In the genomic region with DNA sequence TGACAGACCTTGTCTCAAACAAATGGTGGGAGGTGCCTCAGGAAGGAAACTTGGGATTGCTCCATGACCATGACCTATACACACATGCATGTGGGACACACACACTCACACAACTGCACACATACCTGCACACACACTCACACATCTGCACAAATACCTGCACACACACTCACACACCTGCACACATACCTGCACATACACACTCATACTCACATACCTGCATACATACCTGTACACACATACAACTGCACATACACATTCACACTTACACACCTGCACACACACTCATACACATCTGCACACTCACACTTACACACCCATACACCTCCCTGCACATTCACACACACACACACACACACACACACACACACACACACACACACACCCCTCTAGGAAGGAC, we compare ENCODE assay signal across 30 mouse cellular contexts. TPM values are rescaled to one million over a fixed set of nuclear protein-coding genes. Genes with fewer than 3 reads are reported as not detected.
DNase-seq lines count a peak whose midpoint lies in the region; ATAC-seq and TF ChIP-seq lines count a peak whose summit lies in the region.
"Had no signal": no experiment of that assay in that cellular context is flagged by ENCODE, and none has a peak within 500 bp of the region (broad histone marks: within the 10 kb centered on the region; RNA-seq: fewer than 3 reads in every experiment).

No protein-coding gene starts in this region.

- H3K4me1 ChIP-seq in heart, adult 2 months (ENCODE audit: control insufficient read depth, insufficient read depth, low read length), result no peaks in the 10 kb centered on the region
- H3K4me1 ChIP-seq in megakaryocyte, embryonic 14.5 days, result no peaks in the 10 kb centered on the region
- H3K4me1 ChIP-seq in midbrain, embryonic 14.5 days (ENCODE audit: control insufficient read depth, insufficient read depth, low read length), result no peaks in the 10 kb centered on the region
- H3K4me1 ChIP-seq in midbrain, embryonic 16.5 days (ENCODE audit: control insufficient read depth, insufficient read depth, low read length), result no peaks in the 10 kb centered on the region
- no peaks in the 10 kb centered on the region for H3K4me1 ChIP-seq in neural tube, embryonic 14.5 days (ENCODE audit: control insufficient read depth, insufficient read depth, low read length)
- no peaks in the 10 kb centered on the region for H3K4me1 ChIP-seq in neural tube, embryonic 15.5 days
- H3K4me1 ChIP-seq: embryonic facial prominence, embryonic 12.5 days; embryonic facial prominence, embryonic 15.5 days; forebrain, embryonic 13.5 days; heart, embryonic 12.5 days had no signal

- no peak for TF ChIP-seq POLR2A in heart, adult 2 months (IDR thresholded peaks at IDR 0.05; ENCODE audit: insufficient read depth, low read depth, low read length)

- intact Hi-C loops in heart, adult 2 months (cut with DNase I), result no loop called here

- TF ChIP-seq EP300 in heart, adult 2 months (IDR thresholded peaks at IDR 0.05; ENCODE audit: insufficient read depth, low read depth, low read length), result no peak

- no peaks in the 10 kb centered on the region for H3K27me3 ChIP-seq in heart, adult 2 months (ENCODE audit: control insufficient read depth, insufficient read depth, low read length)
- H3K27me3 ChIP-seq in megakaryocyte, embryonic 14.5 days (replicated peaks), result no peaks in the 10 kb centered on the region
- H3K27me3 ChIP-seq in midbrain, embryonic 14.5 days (ENCODE audit: control insufficient read depth, insufficient read depth, low read length), result no peaks in the 10 kb centered on the region
- H3K27me3 ChIP-seq in midbrain, embryonic 16.5 days (ENCODE audit: control insufficient read depth, insufficient read depth, low read depth, low read length), result no peaks in the 10 kb centered on the region
- no peaks in the 10 kb centered on the region for H3K27me3 ChIP-seq in neural tube, embryonic 14.5 days (ENCODE audit: control insufficient read depth, insufficient read depth, low read length)
- H3K27me3 ChIP-seq in neural tube, embryonic 15.5 days (replicated peaks), result no peaks in the 10 kb centered on the region
- H3K27me3 ChIP-seq: CH12.LX; embryonic facial prominence, embryonic 12.5 days; embryonic facial prominence, embryonic 15.5 days; forebrain, embryonic 13.5 days; heart, embryonic 12.5 days; heart, embryonic 15.5 days had no signal

- ATAC-seq in megakaryocyte, adult 5-6 weeks (ENCODE audit: poor library complexity, severe bottlenecking), result no peak
- ATAC-seq in midbrain, embryonic 14.5 days (ENCODE audit: low FRiP score, low TSS enrichment), result 0 out of 2 replicates have a peak, but pooled peaks have one; percentile 17
- no peak for ATAC-seq in midbrain, embryonic 16.5 days
- ATAC-seq in neural tube, embryonic 14.5 days (ENCODE audit: low read depth), result 0 out of 2 replicates have a peak, but pooled peaks have one; percentile 24
- ATAC-seq in neural tube, embryonic 15.5 days (ENCODE audit: low FRiP score), result no peak
- ATAC-seq: forebrain, embryonic 13.5 days; forebrain, embryonic 16.5 days; hindbrain, embryonic 16.5 days had no signal

- H3K4me3 ChIP-seq in heart, adult 2 months, result no peak overlapping the region
- peak overlapping the region; percentile 18 for H3K4me3 ChIP-seq in megakaryocyte, embryonic 14.5 days (replicated peaks)
- no peak overlapping the region for H3K4me3 ChIP-seq in midbrain, embryonic 14.5 days (replicated peaks; ENCODE audit: low read depth, low read length)
- no peak overlapping the region for H3K4me3 ChIP-seq in midbrain, embryonic 16.5 days (ENCODE audit: low read depth, low read length)
- no peak overlapping the region for H3K4me3 ChIP-seq in neural tube, embryonic 14.5 days (ENCODE audit: low read depth, low read length)
- no peak overlapping the region for H3K4me3 ChIP-seq in neural tube, embryonic 15.5 days (replicated peaks)
- H3K4me3 ChIP-seq: embryonic facial prominence, embryonic 12.5 days; embryonic facial prominence, embryonic 15.5 days; forebrain, embryonic 13.5 days; heart, embryonic 12.5 days; heart, embryonic 15.5 days had no signal

- no peaks in the 10 kb centered on the region for H3K9me3 ChIP-seq in megakaryocyte, embryonic 14.5 days
- H3K9me3 ChIP-seq in midbrain, embryonic 14.5 days (ENCODE audit: control insufficient read depth, low read length), result no peaks in the 10 kb centered on the region
- H3K9me3 ChIP-seq in midbrain, embryonic 16.5 days (replicated peaks; ENCODE audit: control insufficient read depth, low read length, poor library complexity, severe bottlenecking), result no peaks in the 10 kb centered on the region
- no peaks in the 10 kb centered on the region for H3K9me3 ChIP-seq in neural tube, embryonic 14.5 days (ENCODE audit: control insufficient read depth, low read length)
- H3K9me3 ChIP-seq in neural tube, embryonic 15.5 days (replicated peaks), result no peaks in the 10 kb centered on the region
- H3K9me3 ChIP-seq: embryonic facial prominence, embryonic 12.5 days; embryonic facial prominence, embryonic 15.5 days; forebrain, embryonic 13.5 days; G1E; heart, embryonic 12.5 days; heart, embryonic 15.5 days had no signal

- no peaks in the 10 kb centered on the region for H3K36me3 ChIP-seq in heart, adult 2 months (ENCODE audit: control insufficient read depth, insufficient read depth, low read length)
- no peaks in the 10 kb centered on the region for H3K36me3 ChIP-seq in megakaryocyte, embryonic 14.5 days (replicated peaks; ENCODE audit: low read length)
- no peaks in the 10 kb centered on the region for H3K36me3 ChIP-seq in midbrain, embryonic 14.5 days (ENCODE audit: control insufficient read depth, insufficient read depth, low read length)
- H3K36me3 ChIP-seq in midbrain, embryonic 16.5 days (ENCODE audit: control insufficient read depth, insufficient read depth, low read length), result no peaks in the 10 kb centered on the region
- no peaks in the 10 kb centered on the region for H3K36me3 ChIP-seq in neural tube, embryonic 14.5 days (ENCODE audit: control insufficient read depth, insufficient read depth, low read length)
- H3K36me3 ChIP-seq in neural tube, embryonic 15.5 days, result no peaks in the 10 kb centered on the region
- H3K36me3 ChIP-seq: embryonic facial prominence, embryonic 12.5 days; embryonic facial prominence, embryonic 15.5 days; G1E; heart, embryonic 12.5 days; heart, embryonic 15.5 days had no signal

- no peak overlapping the region for H3K4me2 ChIP-seq in midbrain, embryonic 14.5 days (ENCODE audit: low read length)
- H3K4me2 ChIP-seq in midbrain, embryonic 16.5 days (ENCODE audit: low read length), result no peak overlapping the region
- no peak overlapping the region for H3K4me2 ChIP-seq in neural tube, embryonic 14.5 days (ENCODE audit: low read depth, low read length)
- no peak overlapping the region for H3K4me2 ChIP-seq in neural tube, embryonic 15.5 days
- H3K4me2 ChIP-seq: embryonic facial prominence, embryonic 12.5 days; embryonic facial prominence, embryonic 15.5 days; forebrain, embryonic 13.5 days; heart, embryonic 12.5 days; heart, embryonic 15.5 days had no signal

- H3K79me2 ChIP-seq in heart, adult 2 months (replicated peaks; ENCODE audit: control insufficient read depth, insufficient read depth, low read length), result no peaks in the 10 kb centered on the region

- TF ChIP-seq CTCF in heart, adult 2 months (IDR thresholded peaks at IDR 0.05), result no peak

- no peak overlapping the region for H3K9ac ChIP-seq in heart, adult 2 months (ENCODE audit: low read depth, low read length)
- H3K9ac ChIP-seq in midbrain, embryonic 14.5 days (replicated peaks; ENCODE audit: low read length), result no peak overlapping the region
- no peak overlapping the region for H3K9ac ChIP-seq in midbrain, embryonic 16.5 days (ENCODE audit: low read depth, low read length)
- H3K9ac ChIP-seq in neural tube, embryonic 14.5 days (replicated peaks; ENCODE audit: low read depth, low read length), result no peak overlapping the region
- no peak overlapping the region for H3K9ac ChIP-seq in neural tube, embryonic 15.5 days (replicated peaks)
- H3K9ac ChIP-seq: embryonic facial prominence, embryonic 12.5 days; embryonic facial prominence, embryonic 15.5 days; forebrain, embryonic 13.5 days; heart, embryonic 12.5 days; heart, embryonic 15.5 days had no signal

- peak; percentile 16 for DNase-seq in heart, adult 11 months
- DNase-seq in heart, adult 2 months, result no peak
- no peak for DNase-seq in midbrain, embryonic 14.5 days
- DNase-seq: adrenal gland, adult 2 months; adrenal gland, postnatal 14 days; B cell, adult 2 months; cerebellum, adult 11 months; cerebellum, adult 2 months; cerebellum, adult 9-11 months; cerebellum, postnatal 25 days; gastrocnemius, postnatal 10 days; gastrocnemius, postnatal 36 days; heart, postnatal 10 days; heart, postnatal 4 days had no signal

- H3K27ac ChIP-seq in heart, adult 2 months, result no peak overlapping the region
- no peak overlapping the region for H3K27ac ChIP-seq in midbrain, embryonic 14.5 days (replicated peaks; ENCODE audit: low read depth, low read length)
- no peak overlapping the region for H3K27ac ChIP-seq in midbrain, embryonic 16.5 days (ENCODE audit: low read length)
- no peak overlapping the region for H3K27ac ChIP-seq in neural tube, embryonic 14.5 days (ENCODE audit: low read depth, low read length)
- no peak overlapping the region for H3K27ac ChIP-seq in neural tube, embryonic 15.5 days (replicated peaks)
- H3K27ac ChIP-seq: embryonic facial prominence, embryonic 12.5 days; embryonic facial prominence, embryonic 15.5 days; forebrain, embryonic 13.5 days; heart, embryonic 15.5 days had no signal

RNA-seq across cellular contexts. Expression of a gene that starts 20.6 kb away (rescaled TPM):
- under 1 TPM; 0.70 to 0.78 TPM for total RNA-seq in heart, adult 2 months (2021)
- polyA plus RNA-seq in heart, adult 2 months (2012; rRNA removed), result 0.16 and 0.18 TPM in 2 replicates
- polyA plus RNA-seq in megakaryocyte, embryonic 14.5 days (2012; ENCODE audit: insufficient read depth, low replicate concordance), result not detected in 2 replicates
- total RNA-seq in megakaryocyte, adult 5-6 weeks (2015), result not detected in 2 replicates
- not detected in 2 replicates for total RNA-seq in megakaryocyte, adult 5-6 weeks (2017)
- polyA plus RNA-seq in midbrain, embryonic 14.5 days (2014; fragmentation: Nextera tagmentation; extraction: Ambion mirVana), result 11.1 and 11.4 TPM in 2 replicates
- 18.8 and 19.7 TPM in 2 replicates for polyA plus RNA-seq in midbrain, embryonic 16.5 days (2015; fragmentation: Nextera tagmentation; extraction: Ambion mirVana)
- polyA plus RNA-seq in neural tube, embryonic 14.5 days (2014; fragmentation: Nextera tagmentation; extraction: Ambion mirVana), result 18.1 and 22.3 TPM in 2 replicates
- 20.3 and 22.7 TPM in 2 replicates for polyA plus RNA-seq in neural tube, embryonic 15.5 days (2015; fragmentation: Nextera tagmentation; extraction: Ambion mirVana)
- total RNA-seq: common myeloid progenitor, adult 5-6 weeks; granulocyte monocyte progenitor cell, adult 5-6 weeks had no signal
- polyA plus RNA-seq: G1E had no signal

Comparison
In these comparisons a context has a peak if more than half of its experiments do, and no peak if none do; other contexts are left out.
1. ATAC-seq: peak in midbrain, embryonic 14.5 days (single experiment) and neural tube, embryonic 14.5 days (single experiment); none in megakaryocyte, adult 5-6 weeks (single experiment), midbrain, embryonic 16.5 days (single experiment) and neural tube, embryonic 15.5 days (single experiment).
2. RNA of a gene that starts 20.6 kb away (polyA plus RNA-seq): 20.3 to 22.7 TPM in neural tube, embryonic 15.5 days, 18.8 to 19.7 TPM in midbrain, embryonic 16.5 days, 18.1 to 22.3 TPM in neural tube, embryonic 14.5 days and 11.1 to 11.4 TPM in midbrain, embryonic 14.5 days; 0.16 to 0.18 TPM in heart, adult 2 months and not detected in megakaryocyte, embryonic 14.5 days; every median in the first group is over 10 times any median in the second.